Mouse (Mus musculus) hindbrain, embryonic 14.5 days (tissue): ENCODE data around the gene Mcts2. TPM values are rescaled to one million over a fixed set of nuclear protein-coding genes. Genes with fewer than 3 reads are reported as not detected.

ENCODE experiments used
- ATAC-seq: fragments of 200-750 bp; cut with Nextera tagmentation; 2 replicates; pipeline ENCODE4 v1.8.0; 2017; ENCODE audit warnings: moderate number of reproducible peaks, mild to moderate bottlenecking, moderate TSS enrichment, moderate library complexity; ENCODE audit not compliant: low FRiP score
- DNase-seq: peaks from one replicate; pipeline ENCODE4 v3.0.0-alpha.2; 2015; ENCODE audit warnings: low spot score
- H3K27ac ChIP-seq: fragments of 300-500 bp; sonication (generic); 2 replicates; pipeline ENCODE4 v1.5.1; 2014; ENCODE audit warnings: mild to moderate bottlenecking, moderate library complexity
- H3K27me3 ChIP-seq: fragments of 300-500 bp; sonication (generic); 2 replicates; pipeline ENCODE4 v1.6.1; 2014; ENCODE audit warnings: mild to moderate bottlenecking, low read length, mixed read lengths; ENCODE audit not compliant: control insufficient read depth, insufficient read depth
- H3K36me3 ChIP-seq: fragments of 300-500 bp; sonication (generic); replicated peaks from 2 replicates; pipeline ENCODE4 v1.6.1; 2014; ENCODE audit not compliant: control insufficient read depth, insufficient read depth
- H3K4me1 ChIP-seq: fragments of 300-500 bp; sonication (generic); replicated peaks from 2 replicates; pipeline ENCODE4 v1.6.1; 2014; ENCODE audit warnings: antibody characterized with exemption, low read length, mixed read lengths; ENCODE audit not compliant: control insufficient read depth, insufficient read depth
- H3K4me2 ChIP-seq: fragments of 300-500 bp; sonication (generic); replicated peaks from 2 replicates; pipeline ENCODE4 v1.6.1; 2014; ENCODE audit warnings: mild to moderate bottlenecking, moderate library complexity
- H3K4me3 ChIP-seq: fragments of 300-500 bp; sonication (generic); replicated peaks from 2 replicates; pipeline ENCODE4 v1.5.1; 2014; ENCODE audit warnings: mild to moderate bottlenecking, low read length
- H3K9ac ChIP-seq: fragments of 300-500 bp; sonication (generic); 2 replicates; pipeline ENCODE4 v1.6.1; 2014
- H3K9me3 ChIP-seq: fragments of 300-500 bp; sonication (generic); 2 replicates; pipeline ENCODE4 v1.6.1; 2016; ENCODE audit warnings: low read length; ENCODE audit not compliant: control insufficient read depth
- WGBS: fragments of 180-500 bp; shearing (Covaris S2); extraction: QIAGEN DNeasy Blood & Tissue Kit; methylation state at CpG from one replicate; pipeline ENCODE4 v1.1.7; 2014; 5-methylcytosine and 5-hydroxymethylcytosine counted together
- polyA plus RNA-seq: library from polyadenylated mRNA; unstranded; fragments of >200 nt; fragmentation: Nextera tagmentation; extraction: Ambion mirVana; gene quantifications from 2 replicates; pipeline ENCODE4 v1.2.1, GENCODE M21; 2014

The Mcts2 gene
- 34.0 and 41.9 TPM in 2 replicates for polyA plus RNA-seq

- H3K27me3 ChIP-seq: no peaks in the 10 kb centered on the region
- peak within 1 kb of the TSS; percentile 41; the same call in 1 of the 2 replicates for H3K9ac ChIP-seq
- peak; percentile 95 for ATAC-seq
- peak; percentile 92 for DNase-seq
- peaks cover 95% of the 10 kb centered on the region for H3K36me3 ChIP-seq
- peak within 1 kb of the TSS; percentile 75 for H3K27ac ChIP-seq
- H3K9me3 ChIP-seq: no peaks in the 10 kb centered on the region
- H3K4me3 ChIP-seq: peak within 1 kb of the TSS; percentile 39
- peak within 1 kb of the TSS; percentile 54 for H3K4me2 ChIP-seq
- H3K4me1 ChIP-seq: 0 out of 2 replicates have a peak, but pooled peaks cover 6% of the 10 kb centered on the region
- 54% methylated on average over 45 of the region's 45 CpGs for WGBS
These were observed at the start of gene Mcts2 for GRCm38 (mm10) chr2:152686806-152687267. Gene Mcts2, plus strand, starts transcription at chr2:152687035.

GRCm38 (mm10) chr2:152637381-152637780 lies 49.5 kb upstream of the Mcts2 start:
- WGBS: 92% methylated on average over 4 of the region's 4 CpGs
- DNase-seq: no peak
- H3K36me3 ChIP-seq: no peaks in the 10 kb centered on the region

GRCm38 (mm10) chr2:152638865-152639264 lies 48.0 kb upstream of the Mcts2 start:
- H3K27ac ChIP-seq: no peak overlapping the region

More at GRCm38 (mm10) chr2:152637381-152637780, 49.5 kb upstream of the Mcts2 start:
- 0 out of 2 replicates have a peak, but pooled peaks cover 11% of the 10 kb centered on the region for H3K4me1 ChIP-seq
- no peaks in the 10 kb centered on the region for H3K27me3 ChIP-seq
- no peak for ATAC-seq
- H3K4me2 ChIP-seq: no peak overlapping the region
- H3K4me3 ChIP-seq: no peak overlapping the region
- no peak overlapping the region for H3K27ac ChIP-seq
- H3K9ac ChIP-seq: no peak overlapping the region
- H3K9me3 ChIP-seq: no peaks in the 10 kb centered on the region

GRCm38 (mm10) chr2:152639406-152640113 lies 47.3 kb upstream of the Mcts2 start:
- DNase-seq (no peak), ATAC-seq (no peak)
- 8% methylated on average over 11 of the region's 11 CpGs for WGBS
- Histone ChIP-seq H3K27ac (no peak overlapping the region), H3K9ac (no peak overlapping the region), H3K9me3 (no peaks in the 10 kb centered on the region), H3K4me3 (no peak overlapping the region), H3K27me3 (no peaks in the 10 kb centered on the region), H3K4me1 (0 out of 2 replicates have a peak, but pooled peaks cover 11% of the 10 kb centered on the region), H3K36me3 (no peaks in the 10 kb centered on the region), H3K4me2 (no peak overlapping the region)

More at GRCm38 (mm10) chr2:152638865-152639264, 48.0 kb upstream of the Mcts2 start:
- H3K27me3 ChIP-seq: no peaks in the 10 kb centered on the region
- no peak overlapping the region for H3K4me2 ChIP-seq
- H3K9me3 ChIP-seq: no peaks in the 10 kb centered on the region
- no peak overlapping the region for H3K4me3 ChIP-seq
- DNase-seq (no peak), ATAC-seq (no peak)
- H3K4me1 ChIP-seq: 0 out of 2 replicates have a peak, but pooled peaks cover 11% of the 10 kb centered on the region
- H3K9ac ChIP-seq: no peak overlapping the region
- no peaks in the 10 kb centered on the region for H3K36me3 ChIP-seq
- 49% methylated on average over 6 of the region's 6 CpGs for WGBS

- H3K9ac ChIP-seq: no peak overlapping the region
- H3K27me3 ChIP-seq: no peaks in the 10 kb centered on the region
- H3K4me3 ChIP-seq: no peak overlapping the region
- H3K9me3 ChIP-seq: no peaks in the 10 kb centered on the region
- peaks cover 16% of the 10 kb centered on the region for H3K4me1 ChIP-seq
- H3K4me2 ChIP-seq: no peak overlapping the region
- WGBS: 75% methylated on average over 10 of the region's 10 CpGs
- ATAC-seq: no peak
- no peaks in the 10 kb centered on the region for H3K36me3 ChIP-seq
- peak overlapping the region; percentile 92 for H3K27ac ChIP-seq
- DNase-seq: no peak
These were observed 33.8 kb upstream of the Mcts2 start for GRCm38 (mm10) chr2:152652901-152653620.

GRCm38 (mm10) chr2:152653874-152654715 lies 32.7 kb upstream of the Mcts2 start:
- no peak overlapping the region for H3K4me3 ChIP-seq
- H3K9ac ChIP-seq: peak overlapping the region; percentile 2; the same call in 1 of the 2 replicates
- peak; percentile 77 for DNase-seq
- no peaks in the 10 kb centered on the region for H3K36me3 ChIP-seq
- WGBS: 25% methylated on average over 14 of the region's 14 CpGs
- H3K27me3 ChIP-seq: no peaks in the 10 kb centered on the region
- no peaks in the 10 kb centered on the region for H3K9me3 ChIP-seq
- peak; percentile 93 for ATAC-seq
- H3K27ac ChIP-seq: peak overlapping the region; percentile 92
- H3K4me2 ChIP-seq: peak overlapping the region; percentile 45
- peaks cover 16% of the 10 kb centered on the region for H3K4me1 ChIP-seq

GRCm38 (mm10) chr2:152657398-152657797 lies 29.4 kb upstream of the Mcts2 start:
- no peak overlapping the region for H3K4me3 ChIP-seq
- WGBS: 62% methylated on average over 10 of the region's 10 CpGs
- H3K27ac ChIP-seq: no peak overlapping the region
- H3K4me1 ChIP-seq: peaks cover 16% of the 10 kb centered on the region
- H3K9ac ChIP-seq: no peak overlapping the region
- H3K27me3 ChIP-seq: no peaks in the 10 kb centered on the region
- no peak overlapping the region for H3K4me2 ChIP-seq
- H3K36me3 ChIP-seq: no peaks in the 10 kb centered on the region
- ATAC-seq: no peak
- H3K9me3 ChIP-seq: no peaks in the 10 kb centered on the region
- no peak for DNase-seq

GRCm38 (mm10) chr2:152661163-152661562 lies 25.7 kb upstream of the Mcts2 start:
- Histone ChIP-seq H3K4me3 (no peak overlapping the region), H3K27ac (no peak overlapping the region), H3K4me1 (no peaks in the 10 kb centered on the region), H3K4me2 (no peak overlapping the region), H3K9ac (no peak overlapping the region), H3K9me3 (no peaks in the 10 kb centered on the region), H3K36me3 (no peaks in the 10 kb centered on the region), H3K27me3 (no peaks in the 10 kb centered on the region)
- 84% methylated on average over 6 of the region's 6 CpGs for WGBS
- DNase-seq (no peak), ATAC-seq (no peak)
